Mouse (Mus musculus): ENCODE measurements at regions not wholly inside any gene's neighbourhood (a gene's known extent, or its start where the extent isn't known, plus 50 kb on each side); places are given as distances from the start of the nearest gene placed in this dataset.

DNA sequence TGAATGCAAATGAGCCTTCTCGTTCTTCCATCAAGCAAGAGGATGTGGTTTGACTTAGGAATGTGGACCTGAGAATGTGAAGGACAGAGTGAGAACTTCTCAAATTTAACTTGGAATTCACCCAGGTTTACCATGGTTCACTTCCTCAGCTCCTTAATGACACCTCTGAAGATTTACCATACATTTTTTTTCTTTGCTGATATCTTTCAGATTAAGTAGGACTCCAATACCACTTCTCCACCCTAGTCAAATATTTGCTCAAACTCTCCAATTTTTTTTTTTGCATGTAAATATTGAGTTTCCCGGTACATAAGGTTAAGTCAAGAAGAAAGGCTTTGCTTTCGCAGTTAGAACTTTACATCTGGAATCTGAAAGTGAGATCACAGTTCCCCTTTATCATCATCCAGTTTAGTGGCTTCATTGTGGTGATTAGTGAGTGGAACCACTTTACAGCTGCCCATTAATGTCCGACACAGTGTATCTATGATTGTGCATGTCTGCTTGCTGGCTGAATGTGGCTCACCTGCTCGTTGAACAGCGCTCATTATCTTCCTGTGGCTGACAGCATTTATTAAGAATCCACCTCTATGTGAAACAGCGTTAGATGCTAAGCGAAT is 446.0 kb upstream of the Adam34 start:
- no peak for DNase-seq

DNA sequence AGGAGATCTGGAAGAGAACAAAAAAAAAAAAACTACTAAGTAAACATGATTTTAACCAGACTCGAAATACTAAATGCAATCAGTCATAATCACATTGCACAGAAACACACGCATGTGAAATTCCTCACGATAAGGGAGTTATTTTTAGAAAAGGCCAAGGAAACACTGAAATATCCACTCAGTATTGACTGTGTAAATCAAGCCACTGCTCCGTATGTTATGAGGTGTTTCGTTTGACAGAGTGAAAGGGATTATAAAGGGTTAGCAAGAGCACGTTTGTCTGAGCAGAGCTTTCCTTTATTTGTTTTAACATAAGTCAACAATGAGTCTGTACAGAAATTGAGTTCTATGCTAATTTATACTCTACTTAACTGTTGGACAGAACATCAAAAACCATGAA is 455.3 kb upstream of the Adam34 start:
- no peak for DNase-seq

DNA sequence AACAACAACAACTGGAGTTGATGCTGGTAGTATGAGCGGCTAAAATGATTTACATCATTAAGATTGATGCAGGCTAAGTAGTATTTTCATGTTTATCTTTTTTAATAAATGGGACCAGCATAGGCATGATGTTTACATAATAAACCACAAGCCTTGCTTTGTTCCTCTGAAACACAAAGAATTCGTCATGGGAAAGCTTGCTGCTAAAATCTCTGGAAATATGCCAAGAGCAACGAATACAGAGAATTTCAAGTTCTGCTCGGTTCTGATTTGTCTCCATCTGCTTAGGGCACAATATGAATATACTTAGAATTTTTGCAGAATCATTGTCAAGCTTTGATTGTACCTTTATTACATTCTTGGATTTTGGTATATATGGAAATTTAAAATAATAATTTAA is 467.2 kb upstream of the Adam34 start:
- DNase-seq, result no peak

DNA sequence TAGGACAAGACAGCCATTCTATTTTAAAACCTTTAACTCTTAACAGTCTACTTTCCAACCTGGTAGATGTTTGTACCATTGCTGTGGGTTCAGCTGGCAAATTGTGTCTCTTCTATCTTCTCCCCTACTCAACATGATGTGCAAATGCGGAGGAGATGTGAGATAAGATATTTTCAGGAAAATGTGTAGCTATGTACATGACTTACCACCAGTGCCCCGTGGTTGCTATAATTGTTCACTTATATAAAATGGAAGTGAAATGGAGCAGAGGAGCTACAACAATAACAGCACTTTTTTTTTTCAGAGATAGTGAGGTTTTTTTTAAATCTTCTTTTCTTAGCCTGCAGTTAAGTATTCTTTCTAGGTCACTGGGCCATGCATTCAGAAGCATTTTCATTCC is 492.4 kb upstream of the Adam34 start:
- no peak for DNase-seq

DNA sequence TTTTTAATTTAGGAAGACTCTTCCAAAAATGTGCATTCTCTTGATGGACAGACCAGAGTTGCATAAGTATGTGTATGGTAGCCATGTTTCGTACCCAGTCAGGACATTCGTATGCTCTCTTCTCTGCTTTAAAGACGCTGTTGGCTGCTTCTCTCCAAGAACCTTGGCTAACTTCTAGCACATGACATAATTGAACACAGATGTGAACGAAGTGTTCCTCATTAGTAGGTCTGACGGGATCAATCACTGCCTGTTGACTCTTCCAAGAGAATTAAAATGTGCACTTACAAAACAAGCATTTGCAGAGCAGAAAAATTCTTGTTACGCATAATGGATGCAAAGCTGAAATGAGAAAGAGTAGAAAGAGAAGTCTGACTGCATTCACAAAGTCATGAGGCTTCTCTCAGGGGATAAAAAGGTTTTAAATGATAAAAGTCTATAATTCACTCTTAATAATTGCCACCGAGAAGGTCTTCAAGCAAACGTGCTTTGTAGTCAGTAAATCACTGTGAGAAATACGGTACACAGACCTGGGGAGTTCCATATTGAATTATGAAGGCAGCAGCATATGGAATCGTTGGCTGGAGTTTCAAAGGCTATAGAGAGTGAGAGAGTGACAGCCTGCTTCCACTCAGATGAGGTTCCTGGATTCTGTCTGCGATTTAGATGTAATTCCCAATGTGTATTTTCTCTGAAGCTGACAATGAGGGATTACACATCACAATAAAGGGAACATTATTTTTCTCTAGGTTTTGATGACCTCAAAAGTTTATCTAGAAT is 496.7 kb upstream of the Adam34 start:
- DNase-seq, result no peak

DNA sequence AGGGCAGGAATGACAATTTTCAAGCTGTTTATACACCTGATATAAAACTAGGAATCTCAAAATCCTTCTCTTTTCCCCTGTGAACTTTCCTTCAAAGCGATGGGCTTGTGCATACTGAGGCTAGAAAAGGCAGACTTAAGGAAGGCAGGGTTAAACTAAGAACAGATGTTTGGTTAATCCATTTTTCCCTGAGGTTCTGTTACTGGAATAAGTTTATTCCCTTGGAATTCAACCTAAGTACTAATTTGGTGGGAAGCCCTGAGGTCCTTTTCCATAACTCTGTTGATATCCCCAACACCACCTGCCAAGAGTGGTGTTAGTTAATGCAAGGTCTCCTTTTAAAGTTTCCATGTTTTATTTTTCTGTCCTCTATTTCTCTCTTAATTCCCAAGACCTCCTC is 512.5 kb upstream of the Adam34 start:
- DNase-seq, result no peak

DNA sequence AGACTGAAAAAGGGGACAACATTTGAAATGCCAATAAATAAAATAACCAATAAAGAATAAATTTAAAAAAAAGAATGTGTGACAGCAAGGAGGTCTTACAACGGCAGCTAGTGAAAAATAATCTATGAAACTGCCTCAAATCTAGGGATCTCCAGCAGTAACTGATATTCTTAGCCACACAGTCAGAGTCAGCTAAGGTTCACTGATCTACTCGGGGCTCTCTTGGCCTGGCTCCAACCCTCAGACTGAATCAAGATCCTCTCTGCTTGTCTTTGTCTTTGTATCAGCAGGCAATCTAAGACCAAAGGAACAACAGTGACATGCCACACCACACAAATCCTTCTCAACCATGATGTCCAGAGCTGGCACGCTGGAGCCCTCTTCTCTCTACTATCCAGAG is 542.5 kb upstream of the Adam34 start:
- DNase-seq, result no peak

DNA sequence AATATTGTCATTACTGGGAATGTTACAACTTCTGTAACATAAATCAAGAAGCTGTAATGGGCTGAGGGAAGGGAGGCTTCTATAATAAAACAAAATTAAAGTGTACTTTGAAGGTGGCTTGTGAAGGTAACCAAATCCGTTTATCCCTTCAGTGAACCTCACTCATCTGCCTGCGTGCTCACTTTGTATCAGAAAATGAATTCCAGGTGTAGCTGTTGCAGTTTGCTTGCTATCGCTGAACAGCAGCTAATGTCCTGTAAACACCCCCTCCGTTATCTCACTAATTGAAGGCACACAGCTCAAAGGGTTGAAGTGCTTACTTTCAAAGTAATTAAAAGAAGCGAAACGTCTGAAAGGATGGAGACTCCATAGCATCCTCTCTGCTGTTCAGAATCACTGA is 547.2 kb upstream of the Adam34 start:
- DNase-seq, result no peak

DNA sequence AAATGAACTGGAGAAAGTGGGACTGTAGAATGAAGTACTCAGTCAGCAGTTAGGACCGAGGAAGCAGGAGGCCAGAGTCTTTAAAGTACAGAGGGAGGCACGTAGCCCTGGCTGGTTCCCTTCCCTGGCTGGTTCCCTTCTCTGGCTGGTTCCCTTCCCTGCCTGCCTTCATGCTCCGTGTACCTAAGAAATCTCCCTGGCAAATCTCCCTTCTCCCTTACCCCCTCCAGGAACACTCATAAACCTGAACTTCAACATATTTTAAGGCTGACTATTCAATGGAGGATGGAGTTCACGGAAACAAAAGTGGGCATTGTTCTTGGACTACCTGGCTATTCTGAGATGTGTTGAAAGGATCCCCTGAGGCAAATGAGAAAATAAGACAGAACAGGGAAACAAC is 551.2 kb upstream of the Adam34 start:
- DNase-seq, result no peak

DNA sequence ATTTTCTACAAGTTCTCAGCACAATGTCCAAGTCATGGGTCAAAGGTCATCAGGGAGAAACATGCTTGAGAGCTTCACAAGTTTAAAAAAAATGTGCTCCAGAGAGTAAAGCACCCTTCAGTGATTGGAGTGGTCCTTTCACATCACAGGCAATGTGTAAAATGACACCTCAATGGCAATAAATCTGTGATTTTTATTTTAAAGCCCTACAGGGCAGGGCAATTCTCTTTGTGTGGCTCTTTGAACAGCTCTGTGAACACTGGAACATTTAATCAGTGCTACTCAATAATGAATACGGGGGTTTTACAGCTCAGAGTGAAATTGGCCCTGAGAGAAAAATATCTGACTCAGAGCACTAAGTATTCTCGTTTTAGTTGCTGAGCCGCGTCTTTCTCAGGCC is 563.5 kb upstream of the Adam34 start:
- no peak for DNase-seq

DNA sequence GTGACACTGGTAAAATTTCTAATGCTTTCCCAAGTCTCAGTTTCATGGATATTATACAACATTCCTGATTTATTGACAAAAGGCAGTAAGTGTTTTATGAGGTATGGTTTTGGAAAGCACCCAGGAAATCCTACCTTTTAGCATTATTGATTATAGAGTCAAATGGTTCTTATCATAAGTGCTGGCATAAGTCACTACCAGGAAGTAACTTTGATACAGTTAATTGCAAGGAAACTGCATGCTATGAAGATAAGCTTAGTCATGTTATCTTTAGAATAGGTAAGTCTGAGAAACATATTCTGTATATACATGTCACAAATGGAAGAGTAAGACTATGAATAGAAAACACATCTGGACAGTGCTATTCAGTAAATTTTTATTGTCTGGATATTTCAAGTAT is 608.4 kb upstream of the Adam34 start:
- DNase-seq, result no peak

DNA sequence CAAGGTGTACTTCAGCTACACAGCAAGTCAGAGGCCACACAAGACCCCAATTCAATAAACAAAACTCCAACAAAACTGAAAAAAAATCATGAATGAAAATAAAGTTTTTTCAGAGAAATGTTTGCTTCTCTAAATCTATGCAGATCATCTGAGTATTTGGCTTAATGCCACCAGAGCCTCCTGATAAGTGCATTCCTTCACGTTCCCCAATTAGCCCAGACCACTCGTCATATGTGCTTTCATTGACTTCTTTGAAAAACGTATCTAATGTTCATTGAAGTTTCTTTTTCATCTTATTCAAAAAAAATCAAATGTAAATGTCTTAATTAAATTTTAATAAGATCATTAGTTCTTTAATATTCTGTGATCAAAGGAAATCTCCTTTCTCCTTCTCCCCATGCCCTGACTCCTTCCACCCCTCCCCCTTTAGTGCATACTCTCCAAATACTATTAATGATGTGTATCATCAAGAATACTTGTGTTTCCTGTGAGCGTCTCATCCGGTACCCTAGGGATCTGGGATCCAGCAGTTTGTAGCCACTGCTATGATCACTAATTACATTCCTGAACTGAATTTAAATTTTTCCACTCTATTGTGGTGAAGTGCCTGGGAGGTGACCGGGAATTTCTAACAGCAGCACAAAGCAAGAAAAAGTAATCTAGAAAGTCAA is 600.8 kb upstream of the Fat1 start:
- no peak for DNase-seq

DNA sequence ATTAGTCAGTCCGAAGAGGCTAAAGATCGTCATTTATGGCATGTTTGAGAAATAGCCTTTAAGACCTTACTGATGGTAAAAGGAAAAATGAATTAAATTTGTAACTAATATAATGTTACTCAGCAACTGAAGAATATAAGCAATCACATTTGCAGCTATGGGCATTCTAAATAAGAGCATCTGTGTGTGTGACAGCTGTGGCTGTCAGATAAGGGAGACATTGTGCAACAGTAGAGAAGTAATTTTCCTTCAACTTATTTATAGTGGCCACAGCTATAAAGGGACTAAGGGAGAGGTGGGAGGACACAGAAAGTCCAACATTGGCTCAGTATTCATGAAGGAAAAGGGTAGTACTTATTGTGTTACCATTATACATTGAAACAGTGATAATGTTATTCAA is 591.8 kb upstream of the Fat1 start:
- no peak for DNase-seq

DNA sequence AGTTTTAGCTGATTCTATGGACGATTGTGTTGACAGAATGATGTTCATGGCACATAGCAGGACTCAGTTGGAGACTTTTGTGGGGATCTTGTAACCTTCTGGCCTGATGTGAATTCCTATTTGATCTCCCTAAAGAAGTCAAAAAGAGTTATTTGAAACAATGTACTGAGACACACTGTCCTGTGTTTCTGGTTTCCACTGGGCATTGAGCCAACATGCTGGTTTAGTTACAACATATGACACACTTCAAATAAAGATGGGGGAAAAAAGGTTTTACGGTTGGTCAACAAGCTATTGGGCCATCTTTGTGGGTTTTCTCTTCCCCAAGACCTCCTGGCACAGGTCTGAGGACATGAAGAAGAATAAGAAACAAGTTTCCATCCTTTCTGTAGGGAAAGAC is 591.3 kb upstream of the Fat1 start:
- no peak for DNase-seq

DNA sequence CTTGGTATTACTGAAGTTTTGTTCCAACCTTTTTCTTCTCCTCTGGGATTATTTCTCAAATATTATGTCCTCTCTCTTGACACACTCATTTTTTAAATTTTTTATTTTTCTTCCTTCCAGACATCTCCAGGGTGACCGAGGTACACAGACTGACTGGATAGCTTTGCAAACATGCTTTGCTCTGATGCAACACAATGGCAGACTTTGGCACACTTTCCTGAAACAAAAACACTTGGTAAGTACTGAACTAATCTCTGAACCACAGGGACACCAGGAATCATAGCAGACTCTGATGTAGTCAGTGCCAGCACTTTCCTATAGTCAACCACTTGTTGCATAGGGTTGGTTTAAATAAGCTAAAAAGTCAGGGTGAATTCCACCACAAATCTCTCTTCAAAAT is 587.8 kb upstream of the Fat1 start:
- no peak for DNase-seq

DNA sequence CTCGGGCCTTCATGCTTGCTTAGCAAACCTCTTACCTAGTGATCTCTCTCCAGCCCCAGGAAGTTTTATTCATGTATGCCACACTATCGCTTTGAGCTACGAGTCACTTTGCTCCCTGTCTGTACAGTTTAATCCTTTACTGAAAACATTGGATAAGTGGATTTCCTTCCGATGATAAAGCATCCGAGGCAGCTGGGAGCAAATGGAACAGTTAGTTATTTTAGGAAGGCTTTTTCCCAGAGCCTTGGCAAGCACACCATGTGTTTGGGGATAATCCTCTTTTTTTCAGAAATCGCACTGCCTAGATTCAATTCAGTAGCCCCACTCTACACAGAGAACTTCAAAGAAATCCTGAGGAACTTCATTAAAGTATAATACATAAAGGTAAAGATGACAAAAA is 561.3 kb upstream of the Fat1 start:
- DNase-seq, result no peak

DNA sequence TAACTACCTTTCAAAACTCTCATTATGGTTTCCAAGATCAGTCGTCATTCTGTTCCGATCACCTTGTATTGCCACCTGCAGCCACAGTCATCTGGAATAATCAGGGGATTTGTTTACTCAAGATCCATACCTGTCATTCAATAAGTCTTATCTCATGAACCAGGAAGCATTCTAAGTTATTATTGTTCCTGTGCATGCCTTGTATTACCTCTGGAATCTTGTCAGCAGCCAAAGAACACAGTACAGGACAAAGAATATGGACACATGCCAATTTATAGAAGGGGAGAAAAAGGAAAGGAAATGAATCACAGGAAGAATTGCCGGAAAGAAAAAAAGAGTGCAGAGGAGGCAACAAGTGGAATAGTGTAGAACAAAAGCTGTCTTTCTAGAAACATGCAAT is 557.5 kb upstream of the Fat1 start:
- no peak for DNase-seq

DNA sequence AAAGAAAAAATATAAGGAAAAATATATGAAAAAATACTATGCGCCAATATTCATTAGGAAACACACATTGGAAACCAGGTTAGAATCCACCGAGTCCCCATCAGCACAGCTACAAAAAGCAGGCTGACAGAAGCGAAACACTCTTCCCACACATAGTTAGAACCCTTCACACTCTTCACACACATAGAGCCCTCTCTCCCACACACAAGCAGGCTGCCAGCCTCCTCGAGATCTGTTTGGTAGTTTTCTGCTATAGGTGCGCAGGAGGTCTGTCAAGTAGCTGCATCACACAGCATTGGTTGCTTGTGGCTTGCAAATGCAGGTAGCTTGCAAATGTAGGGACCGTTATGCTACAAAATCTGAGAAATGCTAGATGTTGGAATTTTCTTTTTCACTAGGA is 526.8 kb upstream of the Fat1 start:
- DNase-seq, result no peak

DNA sequence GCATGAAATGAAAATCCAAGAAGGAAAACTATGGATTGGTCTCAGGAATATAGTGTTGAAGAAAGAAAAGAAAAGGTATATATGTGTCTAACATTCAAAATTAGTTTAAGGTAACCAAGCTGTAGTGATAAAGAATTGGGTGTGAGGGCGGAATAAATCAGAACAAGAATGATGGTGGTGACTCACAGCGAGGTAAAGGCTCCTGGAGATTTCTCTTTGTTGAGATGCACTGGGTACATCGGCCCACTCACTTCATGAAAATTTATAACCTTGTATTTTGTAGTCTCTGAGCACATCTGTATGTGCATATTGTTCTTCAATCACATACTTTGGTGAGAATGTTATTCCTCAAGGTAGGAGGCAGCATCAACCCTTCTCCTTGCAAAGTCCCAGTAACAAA is 525.0 kb upstream of the Fat1 start:
- no peak for DNase-seq

DNA sequence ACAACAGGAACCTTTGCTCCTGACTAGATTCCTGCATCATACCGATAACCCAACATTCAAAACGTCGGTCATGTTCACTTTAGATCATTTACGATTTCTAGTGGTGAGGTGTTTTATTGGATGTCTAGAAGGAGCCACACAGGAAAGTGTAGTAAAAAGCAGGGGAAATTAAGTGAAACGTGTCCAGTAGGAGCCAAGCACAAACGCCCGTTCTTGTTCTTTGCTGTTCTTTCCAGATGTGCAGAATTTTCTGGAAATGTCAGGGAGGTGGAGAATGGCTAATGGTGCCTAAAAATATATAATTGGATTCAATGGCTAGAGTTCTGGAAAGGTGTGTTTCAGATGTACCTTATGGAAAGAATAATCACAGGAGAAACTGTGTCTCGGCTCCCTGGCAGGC is 517.2 kb upstream of the Fat1 start:
- DNase-seq, result no peak

DNA sequence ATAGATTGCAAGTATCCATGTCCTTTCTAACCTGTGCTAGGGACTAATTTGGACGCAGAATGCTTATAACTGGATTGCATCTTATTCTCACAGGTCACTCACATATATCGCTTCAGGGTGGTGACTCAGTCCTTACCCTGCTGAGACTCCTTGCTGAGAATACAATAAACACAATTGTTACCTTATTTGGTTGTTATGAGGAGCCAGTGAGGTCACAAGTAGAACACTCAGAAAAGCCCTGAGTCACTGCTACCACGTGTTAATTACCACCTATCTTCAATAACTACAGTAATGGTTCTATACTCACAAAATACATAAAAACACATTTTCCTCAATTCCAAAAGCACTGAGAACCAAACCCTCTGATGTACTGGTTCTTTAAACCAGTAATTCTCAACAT is 479.8 kb upstream of the Fat1 start:
- no peak for DNase-seq

DNA sequence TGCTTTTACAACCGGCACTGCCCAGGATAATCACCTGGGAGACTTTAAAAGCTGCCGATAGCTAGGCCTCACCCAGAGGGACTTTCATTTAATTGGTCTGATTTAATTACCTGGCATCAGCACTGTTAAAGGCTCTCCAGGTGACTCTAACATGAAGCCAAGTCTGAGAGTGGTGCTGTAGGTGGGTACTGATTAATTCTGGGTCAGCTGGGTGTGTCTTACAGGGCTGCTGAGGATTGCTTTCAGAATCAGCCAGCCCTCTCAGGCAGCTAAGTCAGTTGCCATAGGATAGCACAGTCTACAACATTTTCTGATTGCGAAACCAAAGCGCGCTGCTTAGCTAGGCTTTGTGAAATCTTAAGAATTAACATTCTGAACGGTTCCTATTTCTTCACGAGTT is 478.9 kb upstream of the Fat1 start:
- peak; percentile 2 for DNase-seq

DNA sequence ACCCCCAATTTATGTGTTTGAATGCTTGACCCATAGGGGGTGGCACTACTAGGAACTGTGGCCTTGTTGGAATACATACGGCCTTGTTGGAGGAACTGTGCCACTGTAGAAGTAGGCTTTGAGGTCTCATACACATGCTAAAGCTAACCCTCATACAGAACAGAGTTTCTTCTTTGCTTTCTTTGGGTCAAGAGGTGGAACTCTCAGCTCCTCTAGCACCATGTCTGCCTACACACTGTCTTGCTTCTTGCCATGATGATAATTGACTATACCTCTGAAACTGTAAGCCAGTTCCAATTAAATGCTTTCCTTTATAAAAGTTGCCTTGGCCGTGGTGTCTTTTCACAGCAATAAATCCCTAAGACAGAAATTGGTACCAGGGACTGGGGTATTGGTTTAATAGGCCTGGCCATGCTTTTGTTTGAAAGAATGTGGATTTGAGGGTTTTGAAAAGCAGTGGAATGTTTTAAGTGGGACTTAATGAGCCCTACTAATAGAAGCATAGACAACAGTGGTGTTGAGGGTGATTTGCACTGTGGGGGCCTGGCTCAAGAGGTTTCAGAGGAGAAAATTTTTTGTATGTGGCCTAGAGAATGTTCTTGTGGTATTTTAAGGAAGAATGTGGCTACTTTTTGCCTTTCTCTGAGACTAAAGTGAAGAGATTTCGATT is 468.7 kb upstream of the Fat1 start:
- no peak for DNase-seq

DNA sequence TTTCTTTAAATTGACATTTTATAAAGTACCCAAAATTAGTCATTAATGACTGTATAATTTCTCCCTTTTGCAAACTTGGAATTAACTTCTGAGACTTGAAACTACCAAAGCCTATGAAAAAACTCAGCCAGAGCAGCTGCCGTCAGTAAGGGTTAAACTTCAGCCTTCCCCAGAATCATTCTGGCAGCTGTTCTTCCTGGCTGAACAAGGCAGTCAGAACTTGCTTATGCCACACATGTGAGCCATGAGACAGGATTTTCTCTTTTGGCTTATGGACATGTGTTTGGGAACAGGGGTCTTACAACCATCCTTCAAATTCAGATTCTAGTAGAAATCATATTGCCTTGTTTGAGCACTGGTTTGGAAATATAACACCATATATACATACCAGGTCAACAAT is 422.4 kb upstream of the Fat1 start:
- DNase-seq, result no peak

Measured in kidney, adult 11 months (tissue).